Mouse (Mus musculus): ENCODE measurements around the gene Skida1. TPM values are rescaled to one million over a fixed set of nuclear protein-coding genes. Genes with fewer than 3 reads are reported as not detected.
A peak's percentile ranks its signal among the peaks of the same experiment; 100 is the strongest.

The Skida1 gene
- polyA plus RNA-seq, 1 experiment from 2014 or later = 5.0 TPM

DNA sequence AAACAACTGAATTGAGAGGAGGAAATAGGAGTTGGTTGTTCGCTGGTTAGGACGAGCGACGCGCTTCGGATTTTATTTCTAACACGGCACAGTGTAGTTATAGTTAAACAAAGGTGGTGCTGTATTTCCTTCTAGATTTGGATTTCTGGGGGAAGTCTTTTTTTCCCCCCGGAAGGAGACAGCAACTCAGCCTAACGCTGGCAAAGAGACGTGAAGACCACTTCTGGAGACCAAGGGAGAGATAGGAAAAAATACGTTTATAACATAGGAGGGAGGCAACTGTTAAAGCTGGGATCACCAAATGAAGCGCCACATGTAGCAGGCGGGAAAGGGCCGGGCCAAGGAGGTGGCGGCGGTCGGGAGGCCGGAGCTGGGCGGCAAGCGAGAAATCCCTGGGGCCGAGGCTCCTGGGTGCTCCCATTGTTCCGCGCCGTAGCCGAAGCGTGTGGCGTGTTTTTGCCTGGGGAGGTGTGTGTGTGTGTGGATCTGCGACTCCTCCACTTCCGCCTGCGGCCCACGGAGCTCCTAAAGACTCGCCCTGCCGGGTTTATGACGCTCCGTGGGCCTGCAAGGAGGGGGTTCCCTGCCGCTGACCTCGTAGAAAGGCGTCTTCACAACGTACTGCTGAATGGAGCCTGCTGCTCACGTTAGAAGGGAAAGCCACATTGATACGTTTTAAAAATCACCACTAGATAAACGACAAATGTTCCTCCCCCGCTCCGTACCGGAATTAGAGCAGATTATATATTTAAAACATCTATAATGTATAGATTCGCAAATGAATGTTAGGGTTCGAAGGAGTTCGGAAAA lies 8.7 kb upstream of the Skida1 start:
- Histone ChIP-seq H3K27ac (ENCODE audit: low read length) (peak overlapping the region; percentile 98), H3K4me1 (ENCODE audit: control insufficient read depth, insufficient read depth, low read length) (peaks cover 20% of the 10 kb centered on the region), H3K4me3 (ENCODE audit: low read depth, low read length) (peak overlapping the region; percentile 72), H3K27me3 (ENCODE audit: control insufficient read depth, insufficient read depth, low read depth, low read length) (no peaks in the 10 kb centered on the region), H3K4me2 (ENCODE audit: low read length) (peak overlapping the region; percentile 90), H3K36me3 (ENCODE audit: control insufficient read depth, insufficient read depth, low read length) (no peaks in the 10 kb centered on the region), H3K9ac (ENCODE audit: low read depth, low read length) (peak overlapping the region; percentile 86), H3K9me3 (replicated peaks; ENCODE audit: control insufficient read depth, low read length, poor library complexity, severe bottlenecking) (no peaks in the 10 kb centered on the region)
- ATAC-seq = peak; percentile 26
- under 1% methylated on average over 48 of the region's 48 CpGs for WGBS

DNA sequence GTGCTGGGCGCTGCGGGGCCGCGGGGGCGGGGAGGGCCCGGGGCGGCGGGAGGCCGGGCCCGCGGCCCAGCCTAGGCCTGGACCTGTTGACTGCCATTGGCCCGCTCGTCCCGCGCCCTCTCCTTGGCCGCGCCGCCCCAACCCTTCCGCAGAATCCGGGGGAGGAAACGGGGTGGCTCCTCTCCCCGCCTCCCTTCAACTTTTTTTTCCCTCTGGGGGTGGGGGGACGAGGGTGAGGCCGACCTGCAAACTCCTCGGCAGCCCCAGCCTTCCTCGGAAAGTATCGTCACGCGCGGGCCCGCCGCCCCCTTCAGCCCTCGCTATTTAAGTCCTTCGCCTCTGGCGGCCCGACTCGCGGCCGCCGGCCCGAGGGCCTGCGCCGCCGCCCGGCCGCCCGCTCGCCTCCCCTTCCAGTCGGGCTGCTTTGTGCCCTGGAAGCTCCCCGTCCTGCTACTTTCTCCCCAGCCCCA lies 8.0 kb upstream of the Skida1 start:
- Histone ChIP-seq H3K9me3 (replicated peaks; ENCODE audit: control insufficient read depth, low read length, poor library complexity, severe bottlenecking) (no peaks in the 10 kb centered on the region), H3K27me3 (ENCODE audit: control insufficient read depth, insufficient read depth, low read depth, low read length) (no peaks in the 10 kb centered on the region), H3K36me3 (ENCODE audit: control insufficient read depth, insufficient read depth, low read length) (no peaks in the 10 kb centered on the region), H3K4me1 (ENCODE audit: control insufficient read depth, insufficient read depth, low read length) (peaks cover 20% of the 10 kb centered on the region), H3K9ac (ENCODE audit: low read depth, low read length) (peak overlapping the region; percentile 86), H3K4me2 (ENCODE audit: low read length) (peak overlapping the region; percentile 90), H3K4me3 (ENCODE audit: low read depth, low read length) (peak overlapping the region; percentile 72), H3K27ac (ENCODE audit: low read length) (peak overlapping the region; percentile 98)
- WGBS = under 1% methylated on average over 34 of the region's 50 CpGs
- ATAC-seq = peak; percentile 95

DNA sequence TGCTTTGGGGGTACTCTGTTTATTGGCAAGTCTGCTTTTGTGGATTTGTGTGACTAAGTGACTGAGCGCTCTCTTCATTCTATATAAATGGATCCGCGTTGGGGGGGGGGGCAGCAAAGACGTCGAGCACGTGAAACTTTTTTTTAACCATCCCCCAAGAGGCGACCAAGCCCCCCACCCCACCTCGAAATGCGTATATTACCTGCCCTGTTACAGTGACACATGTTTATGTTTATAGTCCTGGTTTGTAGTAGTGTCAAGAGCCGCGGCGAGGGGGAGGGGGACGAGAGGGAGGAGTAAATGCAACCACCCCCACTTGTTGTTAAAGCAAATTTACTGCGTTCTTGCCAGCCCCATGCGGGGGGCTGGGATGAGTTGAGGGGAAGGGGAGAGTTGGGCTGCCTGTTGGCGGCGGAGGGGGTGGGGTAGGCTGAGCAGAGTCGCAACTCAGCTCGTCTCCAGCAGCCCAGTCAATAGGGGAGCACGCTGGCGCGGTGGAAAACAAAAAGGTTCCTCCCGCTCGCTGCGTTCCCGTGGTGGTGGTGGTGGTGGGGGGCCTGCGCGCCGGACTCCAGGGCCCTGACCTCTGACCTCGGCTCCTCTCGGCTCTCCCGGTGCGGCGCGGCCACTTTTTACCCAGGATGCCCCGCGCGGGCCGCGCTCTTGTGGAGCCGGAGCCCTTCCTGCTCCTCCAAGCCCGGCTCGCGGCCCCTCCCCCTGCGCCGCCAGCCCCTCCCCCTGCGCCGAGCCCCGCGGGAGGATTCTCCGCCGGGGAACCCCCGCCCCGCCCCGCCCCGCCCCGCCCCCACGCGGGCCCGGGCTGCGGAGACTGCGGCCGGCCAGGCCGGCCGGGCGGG lies 7.3 kb upstream of the Skida1 start:
- peak overlapping the region; percentile 86 for H3K9ac ChIP-seq (ENCODE audit: low read depth, low read length)
- H3K36me3 ChIP-seq (ENCODE audit: control insufficient read depth, insufficient read depth, low read length) = no peaks in the 10 kb centered on the region
- H3K27me3 ChIP-seq (ENCODE audit: control insufficient read depth, insufficient read depth, low read depth, low read length) = no peaks in the 10 kb centered on the region
- peak overlapping the region; percentile 98 for H3K27ac ChIP-seq (ENCODE audit: low read length)
- peak; percentile 92 for ATAC-seq
- under 1% methylated on average over 43 of the region's 66 CpGs for WGBS
- H3K9me3 ChIP-seq (replicated peaks; ENCODE audit: control insufficient read depth, low read length, poor library complexity, severe bottlenecking) = no peaks in the 10 kb centered on the region
- H3K4me1 ChIP-seq (ENCODE audit: control insufficient read depth, insufficient read depth, low read length) = peaks cover 21% of the 10 kb centered on the region
- peak overlapping the region; percentile 90 for H3K4me2 ChIP-seq (ENCODE audit: low read length)
- H3K4me3 ChIP-seq (ENCODE audit: low read depth, low read length) = peak overlapping the region; percentile 72

DNA sequence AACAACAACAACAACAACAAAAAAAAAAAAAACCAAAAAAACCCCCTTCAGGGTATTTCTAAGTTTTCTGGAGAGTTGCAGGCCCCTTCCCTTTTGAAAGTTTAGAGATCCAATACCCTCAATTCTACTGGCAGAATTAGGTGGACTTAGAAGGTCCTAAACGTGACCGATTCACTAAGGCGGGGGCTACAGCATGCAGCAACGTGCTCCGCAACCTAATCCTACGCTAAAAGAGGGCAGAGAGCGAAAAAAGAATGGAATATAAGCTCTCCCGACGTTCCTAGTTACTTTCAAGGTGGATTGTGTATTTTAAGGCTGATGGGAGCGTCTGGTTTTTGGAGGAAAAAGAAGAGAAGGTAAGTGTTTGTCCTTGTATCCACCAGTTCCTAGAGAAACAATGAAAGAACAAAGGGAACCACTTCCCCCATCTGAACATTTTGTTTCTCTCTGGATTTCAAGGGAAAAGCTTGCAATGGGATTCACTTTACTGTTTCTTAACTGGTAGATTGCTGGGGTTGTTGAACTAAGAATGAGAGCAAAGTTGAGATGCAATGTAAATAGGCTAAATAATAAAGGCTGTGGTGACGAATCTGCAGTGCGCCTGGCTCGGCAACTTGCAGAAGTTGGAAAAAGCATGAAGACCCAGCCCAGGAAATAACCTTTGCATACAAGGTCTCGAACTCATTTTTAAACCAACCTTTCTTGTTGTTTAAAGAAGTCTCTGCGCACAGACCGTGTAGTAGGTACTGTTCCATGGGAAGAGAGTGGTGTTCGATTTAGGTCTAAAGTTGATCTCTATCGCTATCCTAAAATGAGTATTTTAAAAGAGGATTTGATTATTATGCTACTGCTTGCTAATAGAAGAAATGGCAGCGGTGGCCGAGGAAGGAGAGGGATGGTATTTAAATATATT lies 6.4 kb upstream of the Skida1 start, which contains the start of gene Mllt10:
Mllt10 (plus strand) TSS at position 222 of the 913 bp plus-strand sequence.
- Histone ChIP-seq H3K4me2 (ENCODE audit: low read length) (peak within 1 kb of the TSS; percentile 90), H3K27ac (ENCODE audit: low read length) (peak within 1 kb of the TSS; percentile 98), H3K36me3 (ENCODE audit: control insufficient read depth, insufficient read depth, low read length) (no peaks in the 10 kb centered on the region), H3K9me3 (replicated peaks; ENCODE audit: control insufficient read depth, low read length, poor library complexity, severe bottlenecking) (no peaks in the 10 kb centered on the region), H3K9ac (ENCODE audit: low read depth, low read length) (peak within 1 kb of the TSS; percentile 86), H3K4me3 (ENCODE audit: low read depth, low read length) (peak within 1 kb of the TSS; percentile 72), H3K27me3 (ENCODE audit: control insufficient read depth, insufficient read depth, low read depth, low read length) (no peaks in the 10 kb centered on the region), H3K4me1 (ENCODE audit: control insufficient read depth, insufficient read depth, low read length) (peaks cover 28% of the 10 kb centered on the region)
- 8% methylated on average over 20 of the region's 20 CpGs for WGBS
- ATAC-seq = no peak

DNA sequence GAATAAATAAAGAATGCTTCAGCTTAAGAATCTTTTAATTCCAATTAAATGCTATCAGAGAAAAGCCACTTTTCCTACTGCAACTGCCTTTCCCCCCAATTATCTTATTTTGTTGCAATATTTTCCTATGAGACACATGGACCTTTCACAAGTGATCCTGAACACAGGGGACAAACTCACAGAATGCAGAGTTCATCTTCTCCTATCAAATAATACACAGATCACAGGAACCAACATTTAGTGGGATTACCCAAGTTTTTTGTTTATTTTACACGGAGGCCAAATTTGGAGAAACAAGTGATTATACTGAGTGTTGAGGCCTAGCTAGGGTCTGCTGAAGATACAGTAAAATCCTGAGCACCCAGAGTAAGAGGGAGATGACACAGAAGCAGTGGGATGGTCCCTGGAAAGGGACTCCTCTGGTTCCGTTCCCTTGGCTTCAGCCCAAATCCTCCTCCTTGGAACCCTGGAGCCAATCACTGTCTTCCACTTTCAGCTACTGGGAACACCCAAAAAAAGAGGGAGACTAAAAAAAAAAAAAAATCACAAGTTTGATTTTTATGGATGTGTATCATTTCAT lies 5.2 kb upstream of the Skida1 start:
- ATAC-seq = no peak
- H3K9ac ChIP-seq (ENCODE audit: low read depth, low read length) = no peak overlapping the region
- H3K4me3 ChIP-seq (ENCODE audit: low read depth, low read length) = no peak overlapping the region
- no peak overlapping the region for H3K4me2 ChIP-seq (ENCODE audit: low read length)
- 31% methylated on average over 2 of the region's 2 CpGs for WGBS
- no peaks in the 10 kb centered on the region for H3K9me3 ChIP-seq (replicated peaks; ENCODE audit: control insufficient read depth, low read length, poor library complexity, severe bottlenecking)
- no peak overlapping the region for H3K27ac ChIP-seq (ENCODE audit: low read length)
- no peaks in the 10 kb centered on the region for H3K27me3 ChIP-seq (ENCODE audit: control insufficient read depth, insufficient read depth, low read depth, low read length)
- no peaks in the 10 kb centered on the region for H3K36me3 ChIP-seq (ENCODE audit: control insufficient read depth, insufficient read depth, low read length)
- H3K4me1 ChIP-seq (ENCODE audit: control insufficient read depth, insufficient read depth, low read length) = peaks cover 37% of the 10 kb centered on the region

DNA sequence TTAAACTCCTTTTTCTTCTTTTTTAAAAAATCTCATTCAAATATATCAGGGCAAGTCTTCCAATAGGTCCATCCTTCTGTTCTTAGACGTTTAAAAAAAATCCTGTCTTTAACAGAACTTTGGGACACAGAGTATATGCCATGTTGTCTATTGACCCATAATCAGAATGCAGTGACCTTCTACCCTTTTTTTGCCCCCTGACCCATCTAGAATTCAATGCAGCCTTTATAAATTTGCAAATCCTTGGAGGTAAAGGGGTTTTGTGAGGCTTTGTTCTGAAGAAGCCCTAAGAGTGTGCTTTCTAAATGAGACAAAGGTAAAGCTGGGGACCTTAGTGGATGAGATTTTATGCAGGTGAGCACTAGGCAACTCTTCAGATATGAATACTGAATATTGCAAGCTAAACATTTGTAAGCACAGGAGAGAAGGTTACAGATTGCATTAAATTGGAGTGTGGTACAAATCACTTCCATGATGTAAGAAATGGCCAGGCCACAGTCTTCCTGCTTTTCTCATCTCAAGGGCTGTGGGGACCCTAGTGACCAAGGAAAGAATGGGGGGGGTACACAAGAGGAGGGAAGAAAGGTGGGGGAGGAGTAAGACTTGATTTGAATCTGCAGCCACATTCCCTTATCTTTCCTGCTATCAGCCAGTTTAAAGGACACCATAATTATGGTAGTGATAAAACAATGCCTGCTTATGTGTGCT lies 4.5 kb upstream of the Skida1 start:
- H3K4me1 ChIP-seq (ENCODE audit: control insufficient read depth, insufficient read depth, low read length) = peaks cover 37% of the 10 kb centered on the region
- no peaks in the 10 kb centered on the region for H3K27me3 ChIP-seq (ENCODE audit: control insufficient read depth, insufficient read depth, low read depth, low read length)
- H3K4me3 ChIP-seq (ENCODE audit: low read depth, low read length) = no peak overlapping the region
- H3K9me3 ChIP-seq (replicated peaks; ENCODE audit: control insufficient read depth, low read length, poor library complexity, severe bottlenecking) = no peaks in the 10 kb centered on the region
- ATAC-seq = no peak
- H3K4me2 ChIP-seq (ENCODE audit: low read length) = no peak overlapping the region
- no peak overlapping the region for H3K9ac ChIP-seq (ENCODE audit: low read depth, low read length)
- no peak overlapping the region for H3K27ac ChIP-seq (ENCODE audit: low read length)
- WGBS = 33% methylated on average over 1 of the region's 1 CpGs
- H3K36me3 ChIP-seq (ENCODE audit: control insufficient read depth, insufficient read depth, low read length) = no peaks in the 10 kb centered on the region

DNA sequence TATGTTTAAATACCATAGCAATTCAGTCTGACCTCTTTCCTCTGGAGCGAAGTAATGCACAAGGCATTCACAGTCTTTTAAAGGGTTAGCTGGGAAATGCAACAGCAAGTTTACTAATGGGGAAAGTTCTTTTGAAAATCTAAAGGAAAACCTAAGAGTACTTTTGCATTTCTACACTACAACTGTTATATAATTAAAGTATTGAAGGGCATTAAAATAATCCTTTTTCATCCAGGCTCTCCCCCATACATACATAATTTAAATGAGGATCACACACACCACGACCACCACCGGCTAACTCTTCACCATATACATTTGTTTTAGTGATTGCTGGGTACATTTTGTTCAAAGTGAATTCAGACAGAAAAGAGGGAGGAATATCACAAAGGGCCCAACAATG lies 3.7 kb upstream of the Skida1 start:
- H3K9me3 ChIP-seq (replicated peaks; ENCODE audit: control insufficient read depth, low read length, poor library complexity, severe bottlenecking) = no peaks in the 10 kb centered on the region
- H3K4me3 ChIP-seq (ENCODE audit: low read depth, low read length) = no peak overlapping the region
- H3K36me3 ChIP-seq (ENCODE audit: control insufficient read depth, insufficient read depth, low read length) = no peaks in the 10 kb centered on the region
- no peak overlapping the region for H3K4me2 ChIP-seq (ENCODE audit: low read length)
- peaks cover 32% of the 10 kb centered on the region for H3K4me1 ChIP-seq (ENCODE audit: control insufficient read depth, insufficient read depth, low read length)
- ATAC-seq = no peak
- no peaks in the 10 kb centered on the region for H3K27me3 ChIP-seq (ENCODE audit: control insufficient read depth, insufficient read depth, low read depth, low read length)
- 38% methylated on average over 3 of the region's 3 CpGs for WGBS
- no peak overlapping the region for H3K27ac ChIP-seq (ENCODE audit: low read length)
- no peak overlapping the region for H3K9ac ChIP-seq (ENCODE audit: low read depth, low read length)

DNA sequence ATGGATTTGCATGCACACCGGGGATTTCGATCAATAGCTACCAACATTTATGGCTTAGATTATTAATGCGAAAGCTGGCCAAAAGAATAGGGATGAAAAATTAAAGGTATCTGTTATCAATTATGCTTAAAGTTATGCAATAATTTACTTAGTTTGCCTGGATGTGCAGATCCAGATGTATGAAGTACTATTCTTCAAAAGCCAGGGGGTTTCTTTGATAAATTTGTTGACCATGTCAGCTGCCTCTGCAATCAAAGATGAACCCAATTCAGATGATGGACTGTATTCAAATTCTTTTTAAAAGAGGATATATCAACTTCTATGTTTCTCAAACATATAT lies 3.0 kb upstream of the Skida1 start:
- 19% methylated on average over 3 of the region's 3 CpGs for WGBS
- Histone ChIP-seq H3K27ac (ENCODE audit: low read length) (no peak overlapping the region), H3K36me3 (ENCODE audit: control insufficient read depth, insufficient read depth, low read length) (no peaks in the 10 kb centered on the region), H3K27me3 (ENCODE audit: control insufficient read depth, insufficient read depth, low read depth, low read length) (no peaks in the 10 kb centered on the region), H3K4me3 (ENCODE audit: low read depth, low read length) (no peak overlapping the region), H3K4me1 (ENCODE audit: control insufficient read depth, insufficient read depth, low read length) (peaks cover 32% of the 10 kb centered on the region), H3K9ac (ENCODE audit: low read depth, low read length) (no peak overlapping the region), H3K9me3 (replicated peaks; ENCODE audit: control insufficient read depth, low read length, poor library complexity, severe bottlenecking) (no peaks in the 10 kb centered on the region), H3K4me2 (ENCODE audit: low read length) (no peak overlapping the region; the same call in 1 of the 2 replicates)
- ATAC-seq = no peak

All from midbrain, embryonic 16.5 days (tissue).